Mouse (Mus musculus): ENCODE results near the gene Hmgxb4.

DNA sequence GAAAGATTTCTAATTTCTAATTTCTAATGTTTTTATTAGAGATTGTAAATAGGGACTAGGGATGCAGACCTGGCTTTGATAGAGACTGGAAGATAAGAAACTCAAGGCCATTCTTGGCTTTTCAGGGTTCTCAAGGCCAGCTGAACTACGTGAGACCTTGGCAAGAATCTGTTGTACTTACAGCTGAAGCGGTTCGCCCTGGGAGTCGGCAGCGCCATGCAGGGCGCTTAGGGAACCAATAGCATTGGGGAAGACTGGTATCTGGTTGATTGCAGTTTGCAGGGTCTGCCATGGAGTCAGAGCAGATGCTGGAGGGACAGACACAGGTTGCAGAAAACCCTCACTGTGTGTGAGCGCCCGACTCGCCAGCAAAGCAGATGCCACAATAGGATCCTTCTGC lies 85.7 kb downstream of the Hmgxb4 start:
- TF ChIP-seq CTCF (IDR thresholded peaks at IDR 0.05 in 2 of 3, conservative IDR thresholded peaks at IDR 0.05 in 1 of 3; ENCODE audit: control insufficient read depth in 1 of 3, insufficient read depth in 1 of 3, low read depth in 2 of 3, low read length in 3 of 3, poor library complexity in 1 of 3, severe bottlenecking in 1 of 3): no peak
- TF ChIP-seq ELF1 (IDR thresholded peaks at IDR 0.05; ENCODE audit: low read depth, low read length): no peak
- TF ChIP-seq E2F4 (IDR thresholded peaks at IDR 0.05; ENCODE audit: borderline replicate concordance, low read depth, low read length): no peak
- no peak for TF ChIP-seq EP300 (IDR thresholded peaks at IDR 0.05; ENCODE audit: low read depth in 1 of 2, low read length in 2 of 2)
- no peak for TF ChIP-seq CHD1 (IDR thresholded peaks at IDR 0.05; ENCODE audit: low read depth, low read length)
- TF ChIP-seq BHLHE40 (IDR thresholded peaks at IDR 0.05; ENCODE audit: borderline replicate concordance, low read depth, low read length): no peak
- TF ChIP-seq ZMIZ1 (IDR thresholded peaks at IDR 0.05; ENCODE audit: low read depth, low read length): no peak
- no peak for TF ChIP-seq POLR2A (IDR thresholded peaks at IDR 0.05; ENCODE audit: control insufficient read depth in 1 of 2, insufficient read depth in 1 of 2, low read depth in 1 of 2, low read length in 2 of 2, poor library complexity in 1 of 2)
- TF ChIP-seq GATA1 (IDR thresholded peaks at IDR 0.05; ENCODE audit: low read depth, low read length): no peak
- no peak for TF ChIP-seq MAX (IDR thresholded peaks at IDR 0.05; ENCODE audit: low read length)
- TF ChIP-seq HCFC1 (IDR thresholded peaks at IDR 0.05; ENCODE audit: low read depth, low read length): no peak
- TF ChIP-seq RCOR1 (IDR thresholded peaks at IDR 0.05; ENCODE audit: low read depth, low read length): no peak
- TF ChIP-seq ZKSCAN1 (IDR thresholded peaks at IDR 0.05; ENCODE audit: low read depth, low read length): no peak
- no peak for TF ChIP-seq NELFE (IDR thresholded peaks at IDR 0.05; ENCODE audit: low read depth, low read length)
